Mouse (Mus musculus) kidney, adult 2 months (tissue): ENCODE data around the gene Wwc2. TPM values are rescaled to one million over a fixed set of nuclear protein-coding genes. Genes with fewer than 3 reads are reported as not detected.

Experiments used
- DNase-seq: peaks from one replicate; pipeline ENCODE4 v3.0.0; 2021
- H3K27ac ChIP-seq: fragments of 200-500 bp; 2 replicates; pipeline ENCODE4 v1.5.1; 2012; ENCODE audit warnings: low read depth, low read length, control low read depth, inconsistent platforms; ENCODE audit not compliant: insufficient read depth
- H3K27me3 ChIP-seq: fragments of 200-500 bp; replicated peaks from 2 replicates; pipeline ENCODE4 v1.6.1; 2012; ENCODE audit warnings: mild to moderate bottlenecking, moderate library complexity, low read length, inconsistent platforms; ENCODE audit not compliant: control insufficient read depth, insufficient read depth
- H3K36me3 ChIP-seq: fragments of 200-500 bp; 2 replicates; pipeline ENCODE4 v1.6.1; 2012; ENCODE audit warnings: mild to moderate bottlenecking, moderate library complexity, low read length, inconsistent platforms; ENCODE audit not compliant: control insufficient read depth, insufficient read depth
- H3K4me1 ChIP-seq: fragments of 200-500 bp; 2 replicates; pipeline ENCODE4 v1.6.1; 2011; ENCODE audit warnings: low read length; ENCODE audit not compliant: control insufficient read depth, insufficient read depth
- H3K4me3 ChIP-seq: fragments of 200-500 bp; 2 replicates; pipeline ENCODE4 v1.5.1; 2011; ENCODE audit warnings: mild to moderate bottlenecking, low read depth, low read length, control low read depth; ENCODE audit not compliant: insufficient read depth
- CTCF ChIP-seq: fragments of 200-500 bp; conservative IDR thresholded peaks from 2 replicates; pipeline ENCODE4 v1.5.1; 2011; ENCODE audit warnings: low read depth, mild to moderate bottlenecking, control low read depth, low read length, moderate library complexity, mixed read lengths; ENCODE audit not compliant: insufficient read depth, insufficient read length
- POLR2A ChIP-seq: fragments of 200-500 bp; IDR thresholded peaks from one replicate; pipeline ENCODE4 v1.6.1; 2011; ENCODE audit warnings: low read depth, low read length, control low read depth
- WGBS: fragments of 180-500 bp; shearing (Covaris S2); methylation state at CpG from one replicate; pipeline ENCODE4 v1.1.7; 2018; 5-methylcytosine and 5-hydroxymethylcytosine counted together
- polyA plus RNA-seq: library from polyadenylated mRNA; depleted of rRNA; stranded (reverse); fragments of >200 nt; gene quantifications from 2 replicates; pipeline ENCODE4 v1.2.3, GENCODE M21; 2012

The Wwc2 gene
- polyA plus RNA-seq, 1 experiment: 20.4 TPM

- Histone ChIP-seq H3K27ac (no peak overlapping the region), H3K4me3 (no peak overlapping the region), H3K4me1 (peaks cover 16% of the 10 kb centered on the region), H3K36me3 (peaks cover 4% of the 10 kb centered on the region; the same call in 1 of the 2 replicates), H3K27me3 (no peaks in the 10 kb centered on the region)
- peak; percentile 64 for DNase-seq
- 45% methylated on average over 13 of the region's 13 CpGs for WGBS
- TF ChIP-seq POLR2A: no peak
- TF ChIP-seq CTCF: peak; percentile 97
These were observed 118.2 kb downstream of the Wwc2 start for GRCm38 (mm10) chr8:47872361-47873107.

GRCm38 (mm10) chr8:47867067-47867466, 123.7 kb downstream of the Wwc2 start:
- H3K4me3 ChIP-seq: no peak overlapping the region
- H3K27ac ChIP-seq: no peak overlapping the region
- peak; percentile 84 for DNase-seq
- 21% methylated on average over 8 of the region's 8 CpGs for WGBS
- no peaks in the 10 kb centered on the region for H3K27me3 ChIP-seq
- H3K4me1 ChIP-seq: no peaks in the 10 kb centered on the region
- TF ChIP-seq CTCF (peak; percentile 95), POLR2A (no peak)
- H3K36me3 ChIP-seq: peaks cover 7% of the 10 kb centered on the region

DNA sequence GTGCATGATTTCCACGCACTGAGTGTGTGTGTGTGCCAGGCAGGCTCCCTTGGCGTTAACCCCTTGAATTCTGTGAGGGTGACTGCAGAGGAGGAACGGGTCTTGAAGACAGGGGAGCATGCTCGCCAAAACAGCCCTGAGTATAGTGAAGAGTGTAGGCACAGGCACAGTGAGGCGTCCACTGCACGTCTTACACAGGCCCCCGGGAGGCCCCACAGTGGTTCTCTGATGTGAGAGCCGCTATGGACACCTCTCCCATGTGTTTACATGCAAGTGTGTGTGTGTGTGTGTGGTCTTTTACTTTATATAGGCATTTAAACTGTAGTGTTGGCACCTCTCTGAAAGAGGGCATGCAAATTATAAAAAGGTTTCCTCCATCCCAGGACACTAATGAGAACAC, 124.2 kb downstream of the Wwc2 start:
- Histone ChIP-seq H3K27ac (no peak overlapping the region), H3K36me3 (peaks cover 7% of the 10 kb centered on the region), H3K4me3 (no peak overlapping the region), H3K27me3 (no peaks in the 10 kb centered on the region), H3K4me1 (no peaks in the 10 kb centered on the region)
- no peak for DNase-seq
- TF ChIP-seq POLR2A (no peak), CTCF (no peak)
- 85% methylated on average over 8 of the region's 8 CpGs for WGBS

DNA sequence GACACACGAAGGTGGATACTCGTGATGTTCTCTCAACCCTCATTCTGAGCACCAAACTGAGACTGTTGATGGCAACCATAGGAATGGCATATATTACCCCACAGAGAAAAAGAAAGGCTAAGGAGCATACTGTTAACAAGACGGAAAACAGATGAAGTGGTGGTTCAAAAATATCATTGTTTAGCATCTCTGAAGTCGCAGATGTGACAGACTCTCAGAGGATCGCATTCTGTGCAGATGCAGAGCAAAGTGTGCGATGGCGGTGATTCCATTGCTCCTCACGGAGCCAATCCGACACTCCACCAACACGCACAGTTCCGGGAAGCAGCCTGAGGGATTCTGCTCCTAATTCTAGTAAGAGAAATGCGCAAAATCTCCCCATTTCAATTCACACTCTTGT, 131.5 kb downstream of the Wwc2 start:
- Histone ChIP-seq H3K36me3 (peaks cover 15% of the 10 kb centered on the region), H3K27ac (no peak overlapping the region), H3K4me3 (no peak overlapping the region), H3K27me3 (no peaks in the 10 kb centered on the region), H3K4me1 (no peaks in the 10 kb centered on the region)
- WGBS: 94% methylated on average over 12 of the region's 12 CpGs
- TF ChIP-seq CTCF: no peak
- TF ChIP-seq POLR2A: no peak
- no peak for DNase-seq

GRCm38 (mm10) chr8:47853356-47853755, 137.4 kb downstream of the Wwc2 start:
- TF ChIP-seq CTCF (no peak), POLR2A (no peak)
- no peaks in the 10 kb centered on the region for H3K27me3 ChIP-seq
- peaks cover 8% of the 10 kb centered on the region; the same call in 1 of the 2 replicates for H3K36me3 ChIP-seq
- no peak overlapping the region for H3K4me3 ChIP-seq
- no peaks in the 10 kb centered on the region for H3K4me1 ChIP-seq
- DNase-seq: no peak
- WGBS: 87% methylated on average over 5 of the region's 5 CpGs
- no peak overlapping the region for H3K27ac ChIP-seq

- DNase-seq: no peak
- no peaks in the 10 kb centered on the region for H3K27me3 ChIP-seq
- WGBS: 73% methylated on average over 5 of the region's 5 CpGs
- H3K4me3 ChIP-seq: no peak overlapping the region
- H3K27ac ChIP-seq: no peak overlapping the region
- no peaks in the 10 kb centered on the region for H3K4me1 ChIP-seq
- TF ChIP-seq CTCF (no peak), POLR2A (no peak)
- H3K36me3 ChIP-seq: peaks cover 11% of the 10 kb centered on the region; the same call in 1 of the 2 replicates
These were observed 138.0 kb downstream of the Wwc2 start for GRCm38 (mm10) chr8:47852737-47853136.

- Histone ChIP-seq H3K4me3 (no peak overlapping the region), H3K27ac (no peak overlapping the region), H3K36me3 (peaks cover 13% of the 10 kb centered on the region; the same call in 1 of the 2 replicates), H3K4me1 (no peaks in the 10 kb centered on the region), H3K27me3 (no peaks in the 10 kb centered on the region)
- no peak for TF ChIP-seq CTCF
- DNase-seq: peak; percentile 42
- 53% methylated on average over 12 of the region's 12 CpGs for WGBS
These were observed 138.8 kb downstream of the Wwc2 start for GRCm38 (mm10) chr8:47851824-47852502.
